Mouse (Mus musculus) midbrain, embryonic 13.5 days (tissue): ENCODE results near the gene Rnase1. TPM values are rescaled to one million over a fixed set of nuclear protein-coding genes. Genes with fewer than 3 reads are reported as not detected.
"Not testable (repeated sequence)": the region's sequence is repeated elsewhere in the genome, so short reads cannot be mapped to it uniquely, and the experiment has no call there.

Source experiments
- ATAC-seq: fragments of 200-750 bp; cut with Nextera tagmentation; 2 replicates; pipeline ENCODE4 v1.8.0; 2017; ENCODE audit warnings: mild to moderate bottlenecking, moderate TSS enrichment, moderate library complexity
- H3K27ac ChIP-seq: fragments of 300-500 bp; sonication (generic); 2 replicates; pipeline ENCODE4 v1.5.1; 2015; ENCODE audit warnings: inconsistent platforms, mild to moderate bottlenecking, moderate library complexity
- H3K27me3 ChIP-seq: fragments of 300-500 bp; sonication (generic); 2 replicates; pipeline ENCODE4 v1.6.1; 2015; ENCODE audit warnings: mild to moderate bottlenecking, inconsistent platforms
- H3K36me3 ChIP-seq: fragments of 300-500 bp; sonication (generic); 2 replicates; pipeline ENCODE4 v1.6.1; 2015; ENCODE audit warnings: mild to moderate bottlenecking, inconsistent platforms
- H3K4me1 ChIP-seq: fragments of 300-500 bp; sonication (generic); replicated peaks from 2 replicates; pipeline ENCODE4 v1.6.1; 2015; ENCODE audit warnings: inconsistent platforms
- H3K4me2 ChIP-seq: fragments of 300-500 bp; sonication (generic); replicated peaks from 2 replicates; pipeline ENCODE4 v1.6.1; 2015; ENCODE audit warnings: moderate library complexity, mild to moderate bottlenecking, inconsistent platforms
- H3K4me3 ChIP-seq: fragments of 300-500 bp; sonication (generic); replicated peaks from 2 replicates; pipeline ENCODE4 v1.5.1; 2015; ENCODE audit warnings: mild to moderate bottlenecking, inconsistent platforms
- H3K9ac ChIP-seq: fragments of 300-500 bp; sonication (generic); replicated peaks from 2 replicates; pipeline ENCODE4 v1.6.1; 2015; ENCODE audit warnings: mild to moderate bottlenecking, inconsistent platforms
- H3K9me3 ChIP-seq: fragments of 300-500 bp; sonication (generic); 2 replicates; pipeline ENCODE4 v1.6.1; 2016; ENCODE audit warnings: mild to moderate bottlenecking, inconsistent platforms
- WGBS: fragments of 180-500 bp; shearing (Covaris S2); methylation state at CpG from one replicate; pipeline ENCODE4 v1.1.7; 2015; 5-methylcytosine and 5-hydroxymethylcytosine counted together
- polyA plus RNA-seq: library from polyadenylated mRNA; unstranded; fragments of >200 nt; fragmentation: Nextera tagmentation; extraction: Ambion mirVana; gene quantifications from 2 replicates; pipeline ENCODE4 v1.2.1, GENCODE M21; 2015

Gene Rnase1
- polyA plus RNA-seq, result not detected in 2 replicates

- H3K9me3 ChIP-seq, result no peaks in the 10 kb centered on the region
- WGBS, result 42% methylated on average over 2 of the region's 2 CpGs
- no peak within 1 kb of the TSS for H3K4me3 ChIP-seq
- no peak within 1 kb of the TSS for H3K9ac ChIP-seq
- H3K4me1 ChIP-seq, result no peaks in the 10 kb centered on the region
- H3K27me3 ChIP-seq, result no peaks in the 10 kb centered on the region
- no peak for ATAC-seq
- H3K36me3 ChIP-seq, result no peaks in the 10 kb centered on the region
- no peak within 1 kb of the TSS for H3K27ac ChIP-seq
- H3K4me2 ChIP-seq, result no peak within 1 kb of the TSS
These were observed at the start of gene Rnase1 for GRCm38 (mm10) chr14:51146685-51147084. Gene Rnase1, minus strand, starts transcription at chr14:51146785.

GRCm38 (mm10) chr14:51195681-51196080, 49.1 kb upstream of the Rnase1 start:
- ATAC-seq, result no peak
- no peak overlapping the region for H3K4me3 ChIP-seq
- H3K36me3 ChIP-seq, result no peaks in the 10 kb centered on the region
- 88% methylated on average over 4 of the region's 4 CpGs for WGBS
- no peaks in the 10 kb centered on the region for H3K9me3 ChIP-seq
- H3K4me1 ChIP-seq, result no peaks in the 10 kb centered on the region
- H3K27ac ChIP-seq, result no peak overlapping the region
- H3K9ac ChIP-seq, result no peak overlapping the region
- H3K4me2 ChIP-seq, result no peak overlapping the region
- H3K27me3 ChIP-seq, result no peaks in the 10 kb centered on the region

- not testable (repeated sequence) for ATAC-seq, H3K27ac ChIP-seq, H3K9ac ChIP-seq, H3K36me3 ChIP-seq, H3K4me2 ChIP-seq, H3K27me3 ChIP-seq, H3K4me3 ChIP-seq, H3K9me3 ChIP-seq, H3K4me1 ChIP-seq
- WGBS, result 85% methylated on average over 2 of the region's 2 CpGs
These were observed 34.5 kb upstream of the Rnase1 start for GRCm38 (mm10) chr14:51181051-51181450.

- Histone ChIP-seq H3K4me3 (no peak overlapping the region), H3K9me3 (no peaks in the 10 kb centered on the region), H3K4me2 (no peak overlapping the region), H3K27ac (no peak overlapping the region), H3K4me1 (no peaks in the 10 kb centered on the region), H3K27me3 (no peaks in the 10 kb centered on the region), H3K36me3 (no peaks in the 10 kb centered on the region), H3K9ac (no peak overlapping the region)
- WGBS, result 69% methylated on average over 4 of the region's 4 CpGs
- ATAC-seq, result no peak
These were observed 27.3 kb upstream of the Rnase1 start for GRCm38 (mm10) chr14:51173843-51174242.

- 47% methylated on average over 4 of the region's 4 CpGs for WGBS
- not testable (repeated sequence) for ATAC-seq, H3K9me3 ChIP-seq, H3K4me2 ChIP-seq, H3K27me3 ChIP-seq, H3K27ac ChIP-seq, H3K9ac ChIP-seq, H3K4me3 ChIP-seq, H3K4me1 ChIP-seq, H3K36me3 ChIP-seq
These were observed 26.4 kb upstream of the Rnase1 start for GRCm38 (mm10) chr14:51172947-51173346.

- not testable (repeated sequence) for H3K4me3 ChIP-seq
- 34% methylated on average over 9 of the region's 9 CpGs for WGBS
These were observed 25.7 kb upstream of the Rnase1 start for GRCm38 (mm10) chr14:51172095-51172865.

GRCm38 (mm10) chr14:51166068-51166467, 19.5 kb upstream of the Rnase1 start:
- no peak overlapping the region for H3K27ac ChIP-seq
- H3K27me3 ChIP-seq, result no peaks in the 10 kb centered on the region
- no peak overlapping the region for H3K9ac ChIP-seq
- no peak overlapping the region for H3K4me3 ChIP-seq
- H3K36me3 ChIP-seq, result no peaks in the 10 kb centered on the region
- ATAC-seq, result no peak
- H3K4me1 ChIP-seq, result no peaks in the 10 kb centered on the region
- no peaks in the 10 kb centered on the region for H3K9me3 ChIP-seq
- no peak overlapping the region for H3K4me2 ChIP-seq

More at GRCm38 (mm10) chr14:51172095-51172865, 25.7 kb upstream of the Rnase1 start:
- H3K27me3 ChIP-seq, H3K9ac ChIP-seq, H3K9me3 ChIP-seq, H3K27ac ChIP-seq, H3K36me3 ChIP-seq, H3K4me1 ChIP-seq, H3K4me2 ChIP-seq: not testable (repeated sequence)
- peak; percentile 37; the same call in 1 of the 2 replicates for ATAC-seq

GRCm38 (mm10) chr14:51165435-51165834, 18.9 kb upstream of the Rnase1 start:
- Histone ChIP-seq H3K4me1 (no peaks in the 10 kb centered on the region), H3K9ac (no peak overlapping the region), H3K4me2 (no peak overlapping the region), H3K36me3 (no peaks in the 10 kb centered on the region), H3K9me3 (no peaks in the 10 kb centered on the region), H3K27ac (no peak overlapping the region), H3K27me3 (no peaks in the 10 kb centered on the region), H3K4me3 (no peak overlapping the region)
- WGBS, result 100% methylated on average over 1 of the region's 1 CpGs
- ATAC-seq, result no peak

GRCm38 (mm10) chr14:51163323-51163722, 16.7 kb upstream of the Rnase1 start:
- H3K27me3 ChIP-seq, H3K9ac ChIP-seq, H3K4me3 ChIP-seq, ATAC-seq, H3K4me1 ChIP-seq, H3K36me3 ChIP-seq, H3K9me3 ChIP-seq, H3K27ac ChIP-seq, H3K4me2 ChIP-seq: not testable (repeated sequence)
- 96% methylated on average over 6 of the region's 6 CpGs for whole genome bisulfite sequencing

GRCm38 (mm10) chr14:51161976-51162375, 15.4 kb upstream of the Rnase1 start, which contains the start of gene Rnase2b:
Gene Rnase2b, plus strand, starts transcription at chr14:51162260.
- H3K4me2 ChIP-seq, result not testable (repeated sequence)

GRCm38 (mm10) chr14:51157072-51157471, 10.5 kb upstream of the Rnase1 start:
- no peak overlapping the region for H3K4me3 ChIP-seq
- H3K4me2 ChIP-seq, result no peak overlapping the region
- H3K27me3 ChIP-seq, result no peaks in the 10 kb centered on the region
- H3K27ac ChIP-seq, result no peak overlapping the region
- no peaks in the 10 kb centered on the region for H3K4me1 ChIP-seq
- H3K9ac ChIP-seq, result no peak overlapping the region
- WGBS, result 100% methylated on average over 1 of the region's 1 CpGs
- no peak for ATAC-seq
- no peaks in the 10 kb centered on the region for H3K9me3 ChIP-seq
- H3K36me3 ChIP-seq, result no peaks in the 10 kb centered on the region

More at GRCm38 (mm10) chr14:51161976-51162375, 15.4 kb upstream of the Rnase1 start, which contains the start of gene Rnase2b:
- H3K4me3 ChIP-seq, H3K27ac ChIP-seq, H3K9me3 ChIP-seq, H3K4me1 ChIP-seq, ATAC-seq, H3K9ac ChIP-seq, H3K27me3 ChIP-seq, H3K36me3 ChIP-seq: not testable (repeated sequence)
- WGBS, result 90% methylated on average over 3 of the region's 3 CpGs

- no peak overlapping the region for H3K27ac ChIP-seq
- 87% methylated on average over 4 of the region's 4 CpGs for WGBS
- H3K36me3 ChIP-seq, result no peaks in the 10 kb centered on the region
- H3K4me2 ChIP-seq, result no peak overlapping the region
- ATAC-seq, result no peak
- no peak overlapping the region for H3K4me3 ChIP-seq
- H3K4me1 ChIP-seq, result no peaks in the 10 kb centered on the region
- no peak overlapping the region for H3K9ac ChIP-seq
- no peaks in the 10 kb centered on the region for H3K27me3 ChIP-seq
- H3K9me3 ChIP-seq, result no peaks in the 10 kb centered on the region
These were observed 10.1 kb upstream of the Rnase1 start for GRCm38 (mm10) chr14:51156736-51157068.
